Mouse (Mus musculus): ENCODE measurements around the gene Mypop.

Gene Mypop

GRCm38 (mm10) chr7:18957569-18958383, 33.3 kb upstream of the Mypop start:
- Histone ChIP-seq H3K4me1 (replicated peaks; ENCODE audit: low read depth, low read length) (peaks cover 33% of the 10 kb centered on the region), H3K27me3 (ENCODE audit: insufficient read depth, low read length) (peaks cover 86% of the 10 kb centered on the region), H3K36me3 (ENCODE audit: insufficient read depth, low read length) (no peaks in the 10 kb centered on the region), H3K4me3 (replicated peaks; ENCODE audit: low read length) (peak overlapping the region; percentile 80), H3K9me3 (ENCODE audit: low read length) (no peaks in the 10 kb centered on the region)
- no peak for TF ChIP-seq POU5F1 (IDR thresholded peaks at IDR 0.05; ENCODE audit: borderline replicate concordance, low read length)
- no peak for TF ChIP-seq CTCF (conservative IDR thresholded peaks at IDR 0.05; ENCODE audit: low read length)
- no peak for TF ChIP-seq NANOG (IDR thresholded peaks at IDR 0.05; ENCODE audit: borderline replicate concordance, low read length)

- no peaks in the 10 kb centered on the region for H3K9me3 ChIP-seq (ENCODE audit: low read length)
- peak overlapping the region; percentile 80 for H3K4me3 ChIP-seq (replicated peaks; ENCODE audit: low read length)
- H3K36me3 ChIP-seq (ENCODE audit: insufficient read depth, low read length) = no peaks in the 10 kb centered on the region
- H3K4me1 ChIP-seq (replicated peaks; ENCODE audit: low read depth, low read length) = peaks cover 39% of the 10 kb centered on the region
- no peak for TF ChIP-seq CTCF (conservative IDR thresholded peaks at IDR 0.05; ENCODE audit: low read length)
- TF ChIP-seq NANOG (IDR thresholded peaks at IDR 0.05; ENCODE audit: borderline replicate concordance, low read length) = no peak
- TF ChIP-seq POU5F1 (IDR thresholded peaks at IDR 0.05; ENCODE audit: borderline replicate concordance, low read length) = no peak
- H3K27me3 ChIP-seq (ENCODE audit: insufficient read depth, low read length) = peaks cover 91% of the 10 kb centered on the region
Measured at GRCm38 (mm10) chr7:18958384-18958766, 32.7 kb upstream of the Mypop start.

- no peak for TF ChIP-seq CTCF (conservative IDR thresholded peaks at IDR 0.05; ENCODE audit: low read length)
- TF ChIP-seq NANOG (IDR thresholded peaks at IDR 0.05; ENCODE audit: borderline replicate concordance, low read length) = no peak
- TF ChIP-seq POU5F1 (IDR thresholded peaks at IDR 0.05; ENCODE audit: borderline replicate concordance, low read length) = no peak
- peaks cover 90% of the 10 kb centered on the region for H3K27me3 ChIP-seq (ENCODE audit: insufficient read depth, low read length)
- no peak overlapping the region for H3K4me3 ChIP-seq (replicated peaks; ENCODE audit: low read length)
- H3K9me3 ChIP-seq (ENCODE audit: low read length) = no peaks in the 10 kb centered on the region
- peaks cover 48% of the 10 kb centered on the region for H3K4me1 ChIP-seq (replicated peaks; ENCODE audit: low read depth, low read length)
- H3K36me3 ChIP-seq (ENCODE audit: insufficient read depth, low read length) = no peaks in the 10 kb centered on the region
Measured at GRCm38 (mm10) chr7:18959446-18959845, 31.6 kb upstream of the Mypop start.

- Histone ChIP-seq H3K36me3 (ENCODE audit: insufficient read depth, low read length) (no peaks in the 10 kb centered on the region), H3K4me1 (replicated peaks; ENCODE audit: low read depth, low read length) (peaks cover 53% of the 10 kb centered on the region), H3K4me3 (replicated peaks; ENCODE audit: low read length) (peak overlapping the region; percentile 62), H3K9me3 (ENCODE audit: low read length) (no peaks in the 10 kb centered on the region), H3K27me3 (ENCODE audit: insufficient read depth, low read length) (peaks cover 80% of the 10 kb centered on the region)
- no peak for TF ChIP-seq POU5F1 (IDR thresholded peaks at IDR 0.05; ENCODE audit: borderline replicate concordance, low read length)
- TF ChIP-seq NANOG (IDR thresholded peaks at IDR 0.05; ENCODE audit: borderline replicate concordance, low read length) = no peak
- no peak for TF ChIP-seq CTCF (conservative IDR thresholded peaks at IDR 0.05; ENCODE audit: low read length)
Measured at GRCm38 (mm10) chr7:18962171-18962792, 28.8 kb upstream of the Mypop start.

- TF ChIP-seq NANOG (IDR thresholded peaks at IDR 0.05; ENCODE audit: borderline replicate concordance, low read length) (no peak), POU5F1 (IDR thresholded peaks at IDR 0.05; ENCODE audit: borderline replicate concordance, low read length) (no peak), CTCF (conservative IDR thresholded peaks at IDR 0.05; ENCODE audit: low read length) (no peak)
- peak overlapping the region; percentile 62 for H3K4me3 ChIP-seq (replicated peaks; ENCODE audit: low read length)
Measured at GRCm38 (mm10) chr7:18962795-18963194, 28.2 kb upstream of the Mypop start.

GRCm38 (mm10) chr7:18963294-18963843, 27.7 kb upstream of the Mypop start:
- H3K36me3 ChIP-seq (ENCODE audit: insufficient read depth, low read length) = no peaks in the 10 kb centered on the region
- H3K9me3 ChIP-seq (ENCODE audit: low read length) = no peaks in the 10 kb centered on the region
- peaks cover 52% of the 10 kb centered on the region for H3K4me1 ChIP-seq (replicated peaks; ENCODE audit: low read depth, low read length)
- H3K4me3 ChIP-seq (replicated peaks; ENCODE audit: low read length) = peak overlapping the region; percentile 26
- TF ChIP-seq POU5F1 (IDR thresholded peaks at IDR 0.05; ENCODE audit: borderline replicate concordance, low read length) (no peak), NANOG (IDR thresholded peaks at IDR 0.05; ENCODE audit: borderline replicate concordance, low read length) (no peak), CTCF (conservative IDR thresholded peaks at IDR 0.05; ENCODE audit: low read length) (no peak)
- peaks cover 76% of the 10 kb centered on the region for H3K27me3 ChIP-seq (ENCODE audit: insufficient read depth, low read length)

More at GRCm38 (mm10) chr7:18962795-18963194, 28.2 kb upstream of the Mypop start:
- Histone ChIP-seq H3K4me1 (replicated peaks; ENCODE audit: low read depth, low read length) (peaks cover 53% of the 10 kb centered on the region), H3K36me3 (ENCODE audit: insufficient read depth, low read length) (no peaks in the 10 kb centered on the region), H3K9me3 (ENCODE audit: low read length) (no peaks in the 10 kb centered on the region), H3K27me3 (ENCODE audit: insufficient read depth, low read length) (peaks cover 77% of the 10 kb centered on the region)

- Histone ChIP-seq H3K9me3 (ENCODE audit: low read length) (no peaks in the 10 kb centered on the region), H3K27me3 (ENCODE audit: insufficient read depth, low read length) (peaks cover 69% of the 10 kb centered on the region)
- no peak for TF ChIP-seq NANOG (IDR thresholded peaks at IDR 0.05; ENCODE audit: borderline replicate concordance, low read length)
- no peak for TF ChIP-seq POU5F1 (IDR thresholded peaks at IDR 0.05; ENCODE audit: borderline replicate concordance, low read length)
- TF ChIP-seq CTCF (conservative IDR thresholded peaks at IDR 0.05; ENCODE audit: low read length) = no peak
Measured at GRCm38 (mm10) chr7:18965312-18965711, 25.7 kb upstream of the Mypop start.

GRCm38 (mm10) chr7:18967603-18968002, 23.4 kb upstream of the Mypop start:
- no peaks in the 10 kb centered on the region for H3K36me3 ChIP-seq (ENCODE audit: insufficient read depth, low read length)
- no peak for TF ChIP-seq NANOG (IDR thresholded peaks at IDR 0.05; ENCODE audit: borderline replicate concordance, low read length)
- TF ChIP-seq POU5F1 (IDR thresholded peaks at IDR 0.05; ENCODE audit: borderline replicate concordance, low read length) = no peak
- TF ChIP-seq CTCF (conservative IDR thresholded peaks at IDR 0.05; ENCODE audit: low read length) = no peak
- no peak overlapping the region for H3K4me3 ChIP-seq (replicated peaks; ENCODE audit: low read length)
- no peaks in the 10 kb centered on the region for H3K9me3 ChIP-seq (ENCODE audit: low read length)
- peaks cover 46% of the 10 kb centered on the region for H3K27me3 ChIP-seq (ENCODE audit: insufficient read depth, low read length)
- H3K4me1 ChIP-seq (replicated peaks; ENCODE audit: low read depth, low read length) = peaks cover 22% of the 10 kb centered on the region

More at GRCm38 (mm10) chr7:18965312-18965711, 25.7 kb upstream of the Mypop start:
- peaks cover 34% of the 10 kb centered on the region for H3K4me1 ChIP-seq (replicated peaks; ENCODE audit: low read depth, low read length)
- no peaks in the 10 kb centered on the region for H3K36me3 ChIP-seq (ENCODE audit: insufficient read depth, low read length)
- no peak overlapping the region for H3K4me3 ChIP-seq (replicated peaks; ENCODE audit: low read length)

Data from E14TG2a.4 (cell line).